Mouse (Mus musculus) gastrocnemius, adult 2 months (tissue): Measurements from ENCODE around the gene Txnrd1. TPM values are rescaled to one million over a fixed set of nuclear protein-coding genes. Genes with fewer than 3 reads are reported as not detected.

ENCODE experiments used
- DNase-seq: peaks from one replicate; pipeline ENCODE4 v3.0.0; 2022
- H3K27ac ChIP-seq: fragments of 200-600 bp; 2 replicates; pipeline ENCODE4 v1.8.1; 2022; ENCODE audit warnings: mild to moderate bottlenecking
- H3K4me3 ChIP-seq: fragments of 200-600 bp; 2 replicates; pipeline ENCODE4 v1.8.1; 2022; ENCODE audit warnings: mild to moderate bottlenecking, moderate library complexity
- CTCF ChIP-seq: fragments of 200-600 bp; IDR thresholded peaks from 2 replicates; pipeline ENCODE4 v1.8.1; 2022; ENCODE audit warnings: antibody characterized with exemption, mild to moderate bottlenecking, moderate library complexity
- intact Hi-C: fragments of 180-260 bp; cut with DNase I; formaldehyde crosslinking; loops from one replicate; pipeline ENCODE4 v1.15.1; 2025
- total RNA-seq, 2 experiments: library from RNA; stranded (reverse); gene quantifications; 2 replicates each; pipeline ENCODE4 v1.2.3; 2021

The Txnrd1 gene
- total RNA-seq, 2 experiments from 2014 or later = 58.2 to 76.0 TPM

DNA sequence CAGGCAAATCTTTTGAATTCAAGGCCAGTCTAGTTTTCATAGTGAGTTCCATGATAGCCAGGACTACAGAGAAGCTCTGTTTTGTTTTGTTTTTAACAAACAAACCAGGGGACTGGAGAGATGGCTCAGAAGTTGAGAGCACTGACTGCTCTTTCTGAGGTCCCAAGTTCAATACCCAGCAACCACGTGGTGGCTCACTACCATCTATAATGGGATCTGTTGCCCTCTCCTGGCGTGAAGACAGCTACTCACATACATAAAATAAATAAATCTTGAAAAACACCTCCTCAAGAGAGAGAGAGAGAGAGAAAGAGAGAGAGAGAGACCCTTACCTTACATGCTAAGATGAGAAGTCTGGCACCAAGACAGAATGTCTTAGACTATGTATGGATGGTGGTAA is 84.9 kb downstream of the Txnrd1 start:
- intact Hi-C loops = no loop called here
- no peak for TF ChIP-seq CTCF
- no peak for DNase-seq
- H3K4me3 ChIP-seq = no peak overlapping the region
- no peak overlapping the region for H3K27ac ChIP-seq

DNA sequence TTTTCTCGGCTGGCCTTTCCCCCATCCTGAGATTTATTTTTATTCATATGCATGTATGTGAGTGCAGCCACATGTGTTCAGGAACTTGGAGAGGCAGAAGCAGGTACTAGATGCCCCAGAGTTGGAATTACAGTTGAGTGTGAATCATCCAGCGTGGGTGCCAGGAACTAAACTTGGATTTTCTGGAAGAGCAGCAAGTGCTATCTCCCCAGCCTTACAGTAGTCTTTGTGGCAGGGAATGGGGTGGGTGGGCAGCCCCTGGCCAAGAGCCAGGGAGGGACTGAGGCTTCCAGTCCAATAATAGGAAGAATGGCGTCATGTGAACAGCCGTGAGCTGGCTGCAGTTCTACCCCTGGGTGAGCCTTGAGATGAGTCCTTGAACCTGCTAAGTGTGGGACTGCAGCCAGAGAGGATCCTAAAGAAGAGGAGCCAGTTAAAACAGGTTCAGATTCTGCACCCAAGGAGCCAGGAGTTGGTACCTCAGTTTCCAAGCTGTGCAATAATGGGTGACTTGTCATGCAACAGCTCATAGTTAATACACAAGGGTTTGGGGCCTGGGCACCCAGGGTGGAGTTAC is 85.7 kb downstream of the Txnrd1 start:
- Histone ChIP-seq H3K27ac (no peak overlapping the region), H3K4me3 (no peak overlapping the region)
- intact Hi-C loops = no loop called here
- DNase-seq = no peak
- no peak for TF ChIP-seq CTCF

DNA sequence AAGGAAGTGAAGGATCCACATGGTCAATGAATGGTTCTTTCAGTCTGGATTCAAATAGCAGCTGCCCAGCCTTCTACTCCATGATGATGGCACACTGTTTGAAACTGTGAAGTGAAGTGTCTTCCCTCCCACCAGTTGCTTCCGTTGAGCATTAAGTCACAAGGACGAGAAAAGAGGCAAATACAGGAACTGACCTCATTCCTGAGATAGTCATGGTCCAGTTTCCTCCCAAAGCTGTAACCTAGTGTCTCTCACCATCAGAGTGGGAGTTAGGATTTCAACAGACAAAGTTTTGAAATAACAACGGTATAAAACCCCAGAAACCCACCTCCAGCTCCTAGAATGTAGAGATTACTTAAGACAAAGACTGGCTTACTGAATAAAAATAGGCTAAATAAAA is 89.8 kb downstream of the Txnrd1 start:
- intact Hi-C loops = no loop called here
- no peak for DNase-seq
- H3K4me3 ChIP-seq = no peak overlapping the region
- no peak overlapping the region for H3K27ac ChIP-seq
- no peak for TF ChIP-seq CTCF

DNA sequence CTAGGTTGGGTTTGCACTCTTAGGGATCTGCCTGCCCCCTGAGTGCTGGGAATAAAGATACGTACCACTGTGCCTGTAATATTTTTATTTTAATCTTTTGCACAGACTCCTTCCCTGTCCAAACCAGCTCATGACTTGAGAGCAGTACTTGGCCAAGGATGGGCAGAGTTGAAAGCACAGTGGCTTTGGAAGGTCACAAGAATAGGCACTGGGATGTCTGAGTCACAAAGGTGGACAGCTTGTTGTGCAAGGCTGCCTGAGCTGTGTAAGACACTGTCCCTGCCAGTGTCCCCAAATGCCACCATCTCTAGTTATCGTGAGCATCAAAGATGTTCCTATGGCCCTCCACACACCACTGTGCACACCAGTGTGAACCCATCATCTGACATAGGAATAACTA is 91.0 kb downstream of the Txnrd1 start:
- TF ChIP-seq CTCF = no peak
- DNase-seq = no peak
- Histone ChIP-seq H3K4me3 (no peak overlapping the region), H3K27ac (no peak overlapping the region)
- intact Hi-C loops = no loop called here

DNA sequence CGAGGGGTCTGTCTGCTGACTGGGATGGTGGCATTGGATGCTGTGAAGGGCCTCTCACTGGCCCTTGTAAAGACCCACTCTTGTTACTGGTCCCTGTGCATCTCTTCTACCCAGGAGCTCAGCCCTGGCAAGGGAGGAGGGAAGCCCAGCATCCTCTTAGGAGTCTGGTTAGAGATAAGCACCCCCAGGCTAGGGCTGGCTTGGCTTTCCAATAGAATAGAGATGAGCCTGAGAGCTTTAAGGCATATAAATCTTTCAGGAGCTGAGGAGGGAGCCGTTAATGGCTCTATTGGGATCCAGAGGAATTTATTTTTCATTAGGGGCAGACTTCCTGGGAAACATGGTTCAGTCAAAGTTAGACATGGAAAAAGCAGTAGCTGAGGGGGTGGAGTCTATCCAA is 91.9 kb downstream of the Txnrd1 start:
- no peak for TF ChIP-seq CTCF
- H3K27ac ChIP-seq = no peak overlapping the region
- no peak overlapping the region for H3K4me3 ChIP-seq
- no peak for DNase-seq
- intact Hi-C loops = no loop called here

DNA sequence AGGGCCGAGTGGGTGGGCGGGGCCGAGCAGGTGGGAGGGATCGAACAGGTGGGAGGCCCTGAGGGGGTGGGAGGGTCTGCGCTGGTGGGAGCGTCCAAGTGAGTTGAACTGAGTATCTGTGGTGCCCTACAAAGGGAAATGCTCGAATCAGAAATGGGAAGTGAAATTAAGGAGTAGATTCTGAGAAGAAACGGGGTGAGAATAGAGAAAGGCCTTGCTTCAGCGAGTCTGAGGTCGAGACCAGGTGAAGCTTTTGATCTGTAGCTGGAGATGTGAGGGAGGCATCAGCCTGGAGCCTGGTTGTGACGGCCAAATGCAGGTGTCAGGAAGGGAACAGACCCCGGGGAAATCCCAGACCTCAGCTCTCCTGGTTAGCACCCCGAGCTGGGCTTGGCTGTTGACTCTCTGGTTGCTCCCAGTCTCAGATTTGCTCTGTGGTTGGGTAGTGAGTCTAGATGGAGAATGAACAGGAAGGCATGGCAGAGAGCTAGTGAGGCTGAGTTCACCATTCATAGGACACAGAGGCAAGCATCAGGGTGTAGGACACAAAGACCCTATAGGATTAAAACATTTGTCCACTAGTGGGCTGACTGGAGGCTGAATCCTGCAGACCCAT is 101.4 kb downstream of the Txnrd1 start:
- intact Hi-C loops = no loop called here
- Histone ChIP-seq H3K27ac (no peak overlapping the region), H3K4me3 (no peak overlapping the region)
- no peak for DNase-seq
- no peak for TF ChIP-seq CTCF

DNA sequence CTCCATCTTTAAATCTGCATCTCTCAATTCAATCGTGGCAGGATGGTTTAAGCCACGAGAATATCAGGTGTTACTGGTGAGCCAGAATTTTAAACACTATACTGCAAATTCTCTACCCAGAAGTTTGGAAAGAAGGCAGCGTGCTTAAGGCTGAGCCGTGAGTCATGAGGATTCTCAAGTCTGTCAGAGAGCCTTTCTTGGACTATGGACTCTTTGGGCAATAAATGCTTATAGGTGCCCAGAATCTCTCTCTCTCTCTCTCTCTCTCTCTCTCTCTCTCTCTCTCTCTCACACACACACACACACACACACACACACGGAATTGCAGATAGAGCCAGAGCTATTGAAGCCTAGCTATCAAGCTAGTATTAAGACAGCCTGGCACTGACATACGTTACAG is 102.0 kb downstream of the Txnrd1 start:
- H3K4me3 ChIP-seq = no peak overlapping the region
- TF ChIP-seq CTCF = no peak
- no peak for DNase-seq
- H3K27ac ChIP-seq = no peak overlapping the region
- intact Hi-C loops = no loop called here

Other genes with a start within 250 kb of the Txnrd1 start
- gene 1190007I07Rik, start 210.7 kb upstream of the Txnrd1 start, total RNA-seq = 10 to 100 TPM; 31.5 to 43.1 TPM
- 10 to 100 TPM; 14.2 to 17.4 TPM for gene Tdg, start 204.1 kb upstream of the Txnrd1 start, total RNA-seq
- 1 to 10 TPM; 1.5 to 3.0 TPM for gene Glt8d2, start 143.3 kb upstream of the Txnrd1 start, total RNA-seq
- gene Hcfc2, start 137.8 kb upstream of the Txnrd1 start, total RNA-seq = 10 to 100 TPM; 23.0 to 25.5 TPM
- 10 to 100 TPM; 31.7 to 37.5 TPM for gene Nfyb, start 69.8 kb upstream of the Txnrd1 start, total RNA-seq
- 1 to 10 TPM in 1 of 2 experiments, under 1 TPM in 1; 0.59 to 2.5 TPM for gene Eid3, start 32.7 kb downstream of the Txnrd1 start, total RNA-seq
- 1 to 10 TPM; 1.1 to 1.8 TPM for gene Chst11, start 151.5 kb downstream of the Txnrd1 start, total RNA-seq